Mouse (Mus musculus): ENCODE results near the gene Pde4d.

The Pde4d gene

DNA sequence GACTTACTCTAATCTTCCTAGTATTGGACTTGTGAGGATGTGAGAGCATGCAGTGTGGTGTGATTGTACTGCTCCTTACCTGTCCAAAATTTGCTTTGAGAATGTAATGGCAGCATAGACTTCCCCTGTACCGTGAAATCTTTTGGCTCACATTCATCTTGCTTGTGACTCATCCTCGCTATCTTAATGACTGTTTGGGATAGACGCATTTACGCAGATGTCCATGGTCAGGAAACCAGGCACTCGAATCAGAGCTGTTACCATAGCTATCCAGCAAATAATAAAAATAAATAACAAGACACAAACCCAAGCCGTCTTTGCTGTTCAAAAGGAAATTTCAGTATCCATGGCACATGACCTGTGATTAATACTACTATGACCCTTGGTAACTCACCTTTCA, 829.5 kb downstream of the Pde4d start:
- DNase-seq (ENCODE audit: low read depth, low spot score): no peak

DNA sequence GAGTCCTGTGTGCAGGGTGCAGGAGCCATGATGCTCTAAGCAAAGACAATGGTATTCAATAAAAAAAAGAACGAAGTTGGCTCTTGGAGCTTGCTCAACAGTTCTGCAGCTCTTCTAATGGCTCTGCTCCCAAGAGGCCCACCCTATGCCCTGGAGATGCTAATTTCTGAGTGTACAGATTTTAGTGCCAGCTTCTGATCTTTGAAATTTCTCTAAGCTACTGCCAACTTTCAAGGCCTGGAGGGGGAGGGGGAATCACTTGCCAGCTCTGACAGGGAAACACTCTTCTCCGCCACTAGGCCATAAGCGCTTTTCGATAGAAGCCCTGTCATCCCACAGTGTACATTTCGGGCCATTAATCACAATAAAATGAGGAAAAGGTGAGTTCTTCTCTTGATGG, 830.7 kb downstream of the Pde4d start:
- no peak for DNase-seq (ENCODE audit: low read depth, low spot score)

DNA sequence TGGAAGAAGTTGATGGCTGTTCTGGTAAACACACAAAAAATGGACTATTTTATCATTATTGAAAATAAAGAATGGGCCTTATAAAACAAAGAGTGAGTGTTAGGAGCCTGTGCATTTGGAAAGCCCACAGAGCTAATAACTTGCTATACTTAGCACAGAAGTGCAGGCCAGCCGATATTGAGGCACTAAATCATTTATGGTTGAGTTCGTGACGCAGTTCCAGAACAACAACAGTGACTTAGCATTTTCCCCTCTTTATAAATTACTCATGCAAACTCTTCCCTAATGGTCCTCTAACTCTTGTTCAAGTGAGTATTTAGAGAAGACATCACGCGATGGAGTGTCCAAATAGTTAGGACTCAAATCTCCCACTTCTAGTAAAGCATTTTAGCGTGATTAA, 837.7 kb downstream of the Pde4d start:
- no peak for DNase-seq (ENCODE audit: low read depth, low spot score)

DNA sequence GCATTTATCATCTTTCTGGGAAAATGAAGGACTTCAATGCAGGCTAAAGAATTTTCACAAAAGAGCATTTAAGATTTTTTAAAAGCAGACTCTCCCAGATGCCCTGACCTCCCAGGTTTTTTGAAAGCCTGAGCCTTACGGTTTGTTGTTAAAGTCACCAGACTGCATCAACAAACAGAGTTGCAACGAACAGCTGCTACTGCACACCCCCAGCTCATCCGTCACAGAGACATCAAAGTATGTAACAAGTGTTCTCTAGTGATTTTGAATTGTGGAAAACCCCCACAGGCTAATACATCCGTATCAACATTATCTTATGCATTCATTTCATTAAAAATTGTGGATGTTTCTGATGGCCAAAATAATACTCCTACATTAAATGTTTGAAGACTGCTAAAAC, 841.2 kb downstream of the Pde4d start:
- DNase-seq (ENCODE audit: low read depth, low spot score): no peak

DNA sequence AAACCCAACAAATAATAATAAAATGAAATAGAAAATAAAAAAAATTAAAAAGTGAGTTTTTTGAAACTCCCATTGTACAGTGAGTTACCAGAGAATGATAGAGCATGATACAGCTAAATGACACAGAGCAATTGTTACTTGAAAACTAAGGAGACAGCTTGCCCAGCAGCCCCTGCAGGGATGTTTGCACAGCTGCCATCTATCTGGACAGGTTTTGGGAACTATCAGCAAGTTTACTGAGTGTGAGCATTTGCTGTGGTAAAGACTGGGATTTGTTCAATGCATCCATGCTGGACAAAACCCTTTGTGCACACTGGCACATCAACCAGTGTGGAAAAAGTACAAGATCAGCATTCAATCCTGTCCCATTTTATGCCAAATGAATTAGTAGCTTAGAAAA, 843.3 kb downstream of the Pde4d start:
- no peak for DNase-seq (ENCODE audit: low read depth, low spot score)

DNA sequence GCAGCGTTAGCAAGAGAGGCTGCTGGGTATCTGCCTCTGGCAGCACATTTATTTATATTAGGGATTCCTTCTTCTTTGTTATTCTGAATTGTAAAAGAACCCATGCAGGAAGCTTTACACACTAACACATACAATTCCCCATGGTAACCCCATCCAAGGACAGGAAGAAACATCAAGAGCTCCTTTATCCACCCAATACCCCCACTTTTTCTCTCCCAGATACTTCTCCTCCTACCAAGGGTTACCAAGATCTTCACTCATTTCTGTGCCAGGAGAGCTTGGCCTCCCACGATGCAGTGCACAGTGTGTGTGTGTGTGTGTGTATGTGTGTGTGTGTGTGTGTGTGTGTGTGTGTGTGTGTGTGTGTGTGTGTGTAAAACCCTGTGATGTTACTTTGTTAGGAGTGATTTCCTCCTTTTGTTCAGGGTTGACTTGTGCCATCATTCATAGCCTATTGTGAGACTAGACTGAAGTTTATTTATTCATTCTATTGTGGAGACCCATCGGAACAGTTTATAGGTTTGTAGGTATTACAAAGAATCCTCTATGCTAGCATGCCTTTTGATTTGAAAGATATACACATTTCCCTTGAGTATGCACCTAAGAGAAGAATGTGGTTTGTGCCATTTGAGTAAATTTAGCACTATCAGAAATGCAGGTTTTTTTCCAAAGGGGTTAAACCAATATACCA, 846.7 kb downstream of the Pde4d start:
- no peak for DNase-seq (ENCODE audit: low read depth, low spot score)

DNA sequence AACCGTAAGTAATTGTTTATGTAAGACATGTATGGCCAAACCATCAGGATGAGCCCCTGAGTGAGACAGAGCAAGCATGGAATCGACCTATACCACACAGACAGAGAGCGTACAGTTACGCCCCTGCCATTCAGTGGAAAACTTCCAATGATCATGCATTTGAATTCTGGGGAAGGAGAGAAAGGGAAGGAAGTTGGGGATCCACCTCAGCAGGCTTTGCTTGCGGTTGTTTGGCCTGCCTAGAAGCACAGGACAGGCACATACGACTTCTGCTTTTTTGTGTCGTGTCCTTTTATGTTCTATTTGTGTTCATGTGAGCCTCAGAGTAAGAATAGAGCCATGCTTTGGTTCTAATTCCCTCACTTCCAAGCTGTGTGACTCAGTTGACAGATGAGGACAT, 849.1 kb downstream of the Pde4d start:
- DNase-seq (ENCODE audit: low read depth, low spot score): no peak

DNA sequence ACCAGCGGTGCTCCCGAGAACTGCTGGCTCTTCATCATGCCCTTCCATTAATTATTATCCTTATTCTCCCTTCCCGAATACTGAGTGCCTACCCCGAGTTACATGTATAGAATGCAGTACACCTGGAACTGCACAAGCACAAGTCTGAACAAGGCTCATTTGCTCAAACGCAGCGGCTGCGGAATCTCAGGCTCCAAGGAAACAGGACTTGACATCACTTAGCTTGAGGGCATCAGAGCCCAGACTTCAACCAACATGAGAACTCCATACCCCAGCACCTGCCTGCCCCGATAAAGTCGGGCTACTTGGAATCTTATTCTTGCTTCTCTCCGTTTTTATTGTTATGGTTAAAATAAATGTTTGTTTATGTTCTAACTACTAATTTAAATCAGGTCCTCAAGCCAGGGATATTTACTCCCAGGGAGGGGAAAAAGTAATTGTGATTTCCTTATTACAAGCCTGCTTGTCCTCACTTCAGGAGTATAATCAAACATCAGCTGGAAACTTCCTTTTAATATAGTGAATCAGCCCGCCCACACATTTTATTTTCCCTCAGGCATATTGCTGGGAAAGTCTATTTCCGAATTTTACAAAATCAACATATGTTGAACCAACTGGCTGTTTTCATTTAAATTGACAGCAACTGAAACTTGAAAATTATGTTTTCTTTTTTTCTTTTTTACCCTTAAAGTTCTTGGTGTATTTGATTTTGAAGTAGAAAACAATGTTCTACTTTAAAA, 849.9 kb downstream of the Pde4d start:
- peak; percentile 27 for DNase-seq (ENCODE audit: low read depth, low spot score)

DNA sequence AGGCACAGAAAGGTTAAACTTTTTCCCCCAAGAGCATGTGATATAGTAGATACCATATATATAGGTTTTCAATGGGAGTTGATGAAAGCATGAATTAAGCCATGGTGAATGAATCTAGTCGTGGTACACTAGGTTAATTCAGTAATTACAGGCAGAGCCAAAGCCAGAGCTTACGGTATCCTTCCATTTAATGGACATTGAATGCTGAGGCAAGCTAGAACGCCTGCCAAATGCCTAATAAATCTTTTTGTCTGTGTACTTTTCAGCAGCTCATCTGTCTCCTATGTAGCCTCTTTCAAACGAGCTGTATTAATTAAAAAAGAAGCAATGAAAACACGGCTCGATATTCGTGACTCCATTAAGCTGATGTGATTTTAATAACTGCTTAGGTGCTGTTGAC, 862.8 kb downstream of the Pde4d start:
- DNase-seq (ENCODE audit: low read depth, low spot score): no peak

DNA sequence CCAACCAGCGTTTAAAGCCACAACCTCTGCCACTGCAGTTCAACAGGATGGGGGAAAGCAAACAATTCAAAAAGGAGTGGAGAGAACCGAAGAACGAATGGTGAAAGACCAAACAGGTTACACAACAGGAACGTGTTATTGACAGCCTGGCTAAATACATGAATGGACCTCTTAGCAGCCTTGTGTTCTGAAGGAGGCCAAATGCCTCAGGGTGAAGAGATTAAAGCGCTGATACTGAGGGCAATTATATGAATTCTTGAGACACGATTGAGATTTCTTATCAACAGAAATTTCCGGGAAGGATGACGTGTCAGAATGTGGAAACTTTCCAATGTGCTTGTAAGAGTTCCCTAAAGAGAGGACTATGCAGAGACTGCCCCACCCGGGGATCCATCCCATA, 865.9 kb downstream of the Pde4d start:
- no peak for DNase-seq (ENCODE audit: low read depth, low spot score)

DNA sequence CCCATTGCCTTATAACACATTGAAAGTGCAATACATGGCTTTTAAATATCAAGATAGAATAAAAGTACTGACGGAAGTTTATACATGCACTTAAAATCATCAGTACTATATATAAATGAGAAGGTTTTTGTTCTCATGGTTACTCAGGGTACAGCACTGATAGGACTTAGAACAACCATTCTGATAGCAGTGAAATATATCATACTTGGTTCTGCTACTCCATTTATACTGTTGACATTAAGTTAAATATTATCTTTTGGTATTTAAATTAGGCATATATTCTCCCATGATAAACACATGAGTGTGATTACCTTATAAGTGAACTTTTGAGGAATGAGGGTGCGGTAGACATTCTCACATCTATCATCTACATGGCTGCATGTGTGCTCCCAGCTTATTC, 867.9 kb downstream of the Pde4d start:
- no peak for DNase-seq (ENCODE audit: low read depth, low spot score)

DNA sequence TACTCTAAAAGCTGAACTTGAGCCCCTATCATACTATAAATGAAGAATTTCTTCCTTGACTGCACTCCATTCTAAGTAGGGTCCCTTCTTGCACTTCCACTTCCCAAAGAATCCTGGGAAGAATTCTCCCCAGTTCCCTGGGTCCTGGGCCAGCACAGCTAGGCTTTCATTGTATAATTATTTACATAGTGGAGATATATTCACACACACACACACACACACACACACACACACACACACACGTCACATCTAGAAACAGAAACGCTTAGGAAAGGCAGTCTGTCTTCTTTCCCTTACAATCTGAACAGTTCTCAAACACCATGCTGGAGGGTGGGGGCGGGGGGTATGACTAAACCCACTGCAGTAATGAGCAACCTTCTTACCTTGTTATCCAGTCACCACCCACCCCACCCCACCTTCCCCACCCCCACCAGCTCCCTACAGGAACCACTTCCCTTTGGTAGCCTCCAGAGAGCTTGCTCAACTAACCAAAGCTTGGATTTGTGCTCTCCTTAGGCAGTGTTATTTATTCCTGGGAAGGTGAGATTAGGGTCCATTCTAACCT, 868.8 kb downstream of the Pde4d start:
- DNase-seq (ENCODE audit: low read depth, low spot score): no peak

DNA sequence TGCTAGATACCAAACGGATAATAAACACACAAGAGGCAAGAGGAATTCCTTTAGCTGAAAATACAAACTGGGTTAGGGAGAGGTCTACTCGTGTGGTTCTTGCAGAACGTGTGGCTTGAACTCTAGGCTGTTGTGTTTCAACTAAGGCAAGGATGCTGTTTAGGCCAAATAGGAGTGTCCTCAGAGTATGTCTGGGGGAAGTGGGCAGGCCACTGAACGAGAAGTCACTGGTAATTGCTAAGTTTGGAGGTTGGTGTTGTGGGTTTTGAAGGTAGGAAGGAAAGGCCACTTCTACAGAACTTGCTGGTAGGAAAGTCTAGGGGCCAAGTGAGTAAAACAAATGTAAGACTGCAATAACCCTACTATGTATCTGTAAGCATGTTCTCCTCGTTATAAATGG, 876.3 kb downstream of the Pde4d start:
- no peak for DNase-seq (ENCODE audit: low read depth, low spot score)

DNA sequence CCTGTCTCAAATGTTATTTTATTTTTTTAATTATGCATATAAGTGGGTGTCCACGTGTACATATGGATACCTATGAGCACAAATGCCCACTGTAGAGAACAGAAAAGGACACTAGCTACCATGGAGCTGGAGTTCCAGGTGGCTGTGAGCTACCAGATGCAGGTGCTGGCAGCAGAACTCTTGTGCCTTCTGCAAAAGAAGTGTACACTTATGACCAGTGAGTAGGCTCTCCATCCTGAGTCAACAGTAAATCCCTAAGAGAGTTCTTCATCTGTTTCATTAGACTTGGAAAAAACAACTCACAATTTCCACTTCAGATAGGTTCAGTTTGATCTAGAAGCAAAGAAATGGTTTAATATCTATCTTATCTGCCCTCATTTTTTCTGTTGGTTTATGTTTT, 881.8 kb downstream of the Pde4d start:
- DNase-seq (ENCODE audit: low read depth, low spot score): no peak

DNA sequence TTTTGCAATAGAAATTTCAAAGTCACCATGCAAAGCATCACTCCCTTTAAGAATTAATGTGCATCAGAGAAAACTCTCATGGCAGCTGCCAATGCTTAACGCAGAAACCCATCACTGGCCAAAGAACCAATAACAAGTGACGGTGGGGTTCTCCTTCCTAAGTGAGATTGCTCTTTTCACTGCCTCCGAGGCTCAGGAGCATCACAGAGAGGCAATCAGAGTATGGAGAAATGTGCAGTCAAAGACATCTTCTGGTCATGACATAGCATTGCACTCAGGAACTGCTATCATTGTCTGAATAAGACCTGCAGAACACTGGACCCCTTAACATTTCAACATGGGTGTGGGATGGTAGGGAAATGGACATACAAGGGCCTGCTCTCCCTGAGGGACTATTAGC, 892.2 kb downstream of the Pde4d start:
- no peak for DNase-seq (ENCODE audit: low read depth, low spot score)

DNA sequence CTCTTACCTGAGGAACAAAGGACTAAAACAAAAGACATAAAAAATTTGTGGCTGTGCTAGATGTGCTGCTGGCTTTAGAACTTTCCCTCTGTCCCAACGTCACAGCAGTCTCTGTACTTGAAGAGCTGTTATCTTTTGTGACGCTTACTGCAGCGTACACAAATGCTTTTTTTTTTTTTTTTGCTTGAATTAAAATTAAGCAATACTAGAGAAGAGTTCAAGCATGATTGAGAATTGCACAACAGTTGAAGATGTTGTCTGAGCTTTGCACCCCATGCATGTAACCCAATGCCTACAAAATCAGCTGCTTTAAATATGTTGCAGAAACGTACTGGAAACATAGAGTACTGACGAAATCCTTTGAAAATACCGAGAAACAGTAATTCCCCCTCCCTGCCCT, 892.7 kb downstream of the Pde4d start:
- no peak for DNase-seq (ENCODE audit: low read depth, low spot score)

DNA sequence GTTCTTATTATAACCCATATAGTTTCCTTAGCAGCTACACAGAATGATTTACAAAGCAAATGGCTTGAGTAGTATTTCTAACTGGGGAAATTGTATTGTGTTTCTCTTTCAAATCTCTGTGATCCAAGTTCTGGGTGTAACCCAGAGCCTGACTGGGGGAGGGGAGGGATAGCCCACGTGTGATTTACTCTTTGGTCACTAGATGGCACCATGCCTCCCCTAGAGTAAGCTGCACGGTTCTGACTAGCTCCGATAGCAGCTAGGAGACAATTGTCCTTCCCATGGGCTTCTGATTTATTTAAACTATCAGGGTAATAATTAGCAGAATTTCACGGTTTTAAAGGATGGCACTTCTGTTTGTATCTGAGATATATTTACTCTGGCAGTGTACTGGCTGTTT, 893.8 kb downstream of the Pde4d start:
- DNase-seq (ENCODE audit: low read depth, low spot score): peak; percentile 63

DNA sequence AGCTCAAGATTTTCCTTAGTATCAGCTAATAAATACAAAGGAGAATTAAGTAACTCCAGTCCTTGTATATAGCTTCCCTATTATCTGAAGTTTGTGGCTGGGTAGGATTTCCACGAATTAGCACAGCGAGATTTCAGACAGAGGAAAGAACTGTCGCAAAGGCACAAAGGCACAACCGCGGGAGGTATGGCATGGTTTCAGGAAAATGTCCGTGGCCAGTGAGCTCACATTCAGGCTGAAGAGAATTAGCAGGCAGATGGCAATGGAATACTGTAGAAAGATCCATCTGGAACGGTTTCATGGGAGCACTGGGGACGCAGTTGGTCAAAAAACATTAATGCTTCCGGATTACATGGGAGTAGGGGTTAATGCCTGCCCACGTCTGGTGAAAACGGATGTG, 898.0 kb downstream of the Pde4d start:
- DNase-seq (ENCODE audit: low read depth, low spot score): no peak

DNA sequence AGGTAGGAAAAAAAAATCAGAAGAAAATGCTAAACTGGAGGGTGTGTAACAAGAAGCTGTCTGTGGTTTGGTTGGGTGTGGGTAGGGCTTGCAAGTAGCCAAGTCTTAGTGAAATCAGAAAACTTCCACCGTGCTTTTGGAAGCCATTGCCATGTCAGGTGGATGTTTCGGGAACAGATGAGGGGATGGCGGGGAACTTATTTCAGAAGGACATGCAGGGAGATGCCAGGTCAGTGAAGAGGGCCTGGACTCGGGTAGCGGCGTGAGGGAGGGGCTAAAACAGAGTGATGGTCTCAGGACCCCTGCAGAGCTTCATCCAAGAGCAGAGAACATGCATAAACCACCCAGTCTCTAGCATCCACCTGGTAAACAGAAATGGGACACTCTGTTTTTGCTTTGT, 898.6 kb downstream of the Pde4d start:
- DNase-seq (ENCODE audit: low read depth, low spot score): no peak

DNA sequence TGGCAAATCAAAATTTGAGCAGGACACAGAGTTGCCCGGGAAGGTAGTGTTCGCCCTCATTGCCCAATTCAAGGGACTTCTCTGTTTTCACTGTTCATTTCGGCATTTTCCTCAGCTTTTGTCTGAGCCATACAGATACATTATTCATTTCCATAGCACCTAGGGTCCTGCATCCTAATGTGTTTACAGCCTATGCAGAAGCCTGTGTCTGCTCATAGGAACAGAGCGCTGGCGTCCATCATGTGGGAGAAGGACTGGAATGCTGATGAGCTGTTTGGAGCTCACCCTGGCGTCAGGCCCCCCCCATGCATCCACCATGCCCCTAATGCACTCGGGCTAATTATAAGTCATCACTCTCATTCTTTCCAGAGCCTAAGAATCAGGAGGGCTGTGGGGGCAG, 900.4 kb downstream of the Pde4d start:
- no peak for DNase-seq (ENCODE audit: low read depth, low spot score)

DNA sequence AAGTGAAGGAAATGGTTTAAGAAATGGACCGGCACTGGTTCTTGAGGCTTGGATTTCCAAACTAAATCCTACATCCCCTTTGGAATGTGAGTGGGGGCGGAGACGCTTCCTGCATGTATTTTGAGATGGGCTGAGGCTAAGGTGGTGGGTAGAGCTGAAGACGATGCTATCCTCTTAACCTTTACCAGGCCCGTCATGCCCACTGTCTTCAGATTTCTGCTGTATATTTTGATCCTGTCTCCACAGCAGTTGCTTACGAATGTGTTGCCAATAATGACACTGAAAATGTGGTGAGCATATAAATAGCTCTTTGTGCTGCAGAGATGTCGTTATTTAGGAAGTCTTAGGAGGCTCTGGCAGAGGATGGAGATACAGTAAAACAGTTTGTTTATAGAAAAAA, 904.3 kb downstream of the Pde4d start:
- no peak for DNase-seq (ENCODE audit: low read depth, low spot score)

DNA sequence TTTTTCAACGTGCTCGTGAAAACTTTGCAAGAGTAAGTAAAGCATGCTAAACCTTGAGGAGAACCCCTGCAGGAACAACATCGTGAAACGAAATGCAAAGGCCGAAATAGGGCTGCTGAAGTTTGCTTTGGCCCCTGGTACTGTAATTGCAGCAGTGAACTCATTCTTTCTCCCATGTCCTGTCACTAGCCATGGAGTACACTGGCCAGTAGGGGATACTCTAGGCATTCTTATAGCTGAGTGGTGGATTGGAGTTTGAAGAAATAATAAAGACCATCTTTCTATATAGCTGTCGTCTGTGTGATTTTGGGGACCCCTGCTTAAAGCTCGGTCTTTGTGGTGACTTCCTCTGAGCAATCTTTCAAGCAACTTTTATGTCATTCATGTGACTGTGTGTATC, 906.5 kb downstream of the Pde4d start:
- DNase-seq (ENCODE audit: low read depth, low spot score): no peak

DNA sequence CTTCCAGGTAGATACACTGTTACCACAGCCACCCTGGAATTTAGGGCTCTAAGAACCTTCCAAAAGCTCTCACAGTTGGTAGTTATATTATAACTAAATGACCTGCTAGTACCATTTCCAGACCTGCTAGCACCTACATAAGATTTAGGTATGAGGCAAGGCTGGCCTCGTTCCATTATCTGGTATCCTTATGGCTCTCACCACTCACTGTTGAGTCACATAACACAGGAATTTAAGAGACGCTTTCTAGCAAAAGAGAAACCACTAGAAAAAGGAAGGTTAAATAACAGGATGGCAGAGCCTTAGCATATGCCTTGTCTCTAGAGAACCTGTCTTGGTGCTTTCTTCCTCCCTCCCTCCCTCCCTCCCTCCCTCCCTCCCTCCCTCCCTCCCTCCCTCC, 910.2 kb downstream of the Pde4d start:
- no peak for DNase-seq (ENCODE audit: low read depth, low spot score)

Data from telencephalon, adult 2 months (tissue).